Mouse (Mus musculus) ES-E14 (cell line): ENCODE measurements around the gene T2. TPM values are rescaled to one million over a fixed set of nuclear protein-coding genes. Genes with fewer than 3 reads are reported as not detected.
A peak's percentile ranks its signal among the peaks of the same experiment; 100 is the strongest.

Source experiments
- DNase-seq: peaks from one replicate; pipeline ENCODE4 v3.0.0-alpha.2; 2013; ENCODE audit warnings: low read depth, low spot score
- H3K27ac ChIP-seq: 2 replicates; pipeline ENCODE4 v1.5.1; 2012; ENCODE audit warnings: low read depth, mild to moderate bottlenecking, low read length, moderate library complexity, mixed read lengths; ENCODE audit not compliant: poor library complexity, insufficient read depth, severe bottlenecking
- H3K36me3 ChIP-seq: 2 replicates; pipeline ENCODE4 v1.6.1; 2012; ENCODE audit warnings: mild to moderate bottlenecking, low read length, moderate library complexity, mixed read lengths; ENCODE audit not compliant: control insufficient read depth, poor library complexity, insufficient read depth, severe bottlenecking
- H3K4me1 ChIP-seq, 2 experiments: fragments of 150-350 bp in 1 of 2; sonication (generic) in 1 of 2; 2 replicates each; pipeline ENCODE4 v1.6.1; 2012; ENCODE audit warnings: low read length in 2 of 2, mild to moderate bottlenecking in 1 of 2, mixed read lengths in 1 of 2; ENCODE audit not compliant: control insufficient read depth in 2 of 2, insufficient read depth in 2 of 2, poor library complexity in 1 of 2
- H3K4me3 ChIP-seq, 2 experiments: fragments of 150-350 bp in 1 of 2; sonication (generic) in 1 of 2; 2 replicates each; pipeline ENCODE4 v1.5.1; 2012; ENCODE audit warnings: low read length in 2 of 2, low read depth in 1 of 2, mild to moderate bottlenecking in 1 of 2, mixed read lengths in 1 of 2; ENCODE audit not compliant: insufficient read depth in 1 of 2, poor library complexity in 1 of 2, severe bottlenecking in 1 of 2
- H3K9ac ChIP-seq: 2 replicates; pipeline ENCODE4 v1.6.1; 2012; ENCODE audit warnings: low read depth, mild to moderate bottlenecking, low read length, mixed read lengths; ENCODE audit not compliant: poor library complexity, insufficient read depth, severe bottlenecking
- H3K9me3 ChIP-seq: fragments of 150-350 bp; sonication (generic); 2 replicates; pipeline ENCODE4 v1.6.1; 2012; ENCODE audit warnings: low read depth, mild to moderate bottlenecking, low read length; ENCODE audit not compliant: control insufficient read depth, insufficient read depth
- CHD2 ChIP-seq: IDR thresholded peaks from 2 replicates; pipeline ENCODE4 v1.6.1; 2014; ENCODE audit warnings: mild to moderate bottlenecking, low read depth, low read length, inconsistent platforms
- HCFC1 ChIP-seq: IDR thresholded peaks from 2 replicates; pipeline ENCODE4 v1.6.1; 2012; ENCODE audit warnings: low read length, inconsistent platforms, borderline replicate concordance; ENCODE audit not compliant: insufficient read depth
- MAFK ChIP-seq: IDR thresholded peaks from 2 replicates; pipeline ENCODE4 v1.6.1; 2014; ENCODE audit warnings: mild to moderate bottlenecking, low read depth, low read length, inconsistent platforms; ENCODE audit not compliant: insufficient read depth
- ZC3H11A ChIP-seq: IDR thresholded peaks from 2 replicates; pipeline ENCODE4 v1.6.1; 2012; ENCODE audit warnings: low read depth, mild to moderate bottlenecking, inconsistent platforms, low read length, borderline replicate concordance
- ZNF384 ChIP-seq: IDR thresholded peaks from 2 replicates; pipeline ENCODE4 v1.6.1; 2012; ENCODE audit warnings: low read depth, low read length, inconsistent platforms
- in situ Hi-C, 2 experiments: fragments of 600-800 bp; cut with MboI; formaldehyde crosslinking; loops; one replicate each; pipeline ENCODE4 v1.15.1; 2025; ENCODE audit warnings: low sequenced_read_pairs in 2 of 2, inconsistent platforms in 1 of 2; ENCODE audit not compliant: unreplicated experiment in 2 of 2
- total RNA-seq: library from RNA; depleted of rRNA; stranded (reverse); fragments of 300-350 nt; gene quantifications from 2 replicates; pipeline ENCODE4 v1.2.3, GENCODE M21; 2012

The T2 gene
- total RNA-seq, 1 experiment: 0.18 TPM

DNA sequence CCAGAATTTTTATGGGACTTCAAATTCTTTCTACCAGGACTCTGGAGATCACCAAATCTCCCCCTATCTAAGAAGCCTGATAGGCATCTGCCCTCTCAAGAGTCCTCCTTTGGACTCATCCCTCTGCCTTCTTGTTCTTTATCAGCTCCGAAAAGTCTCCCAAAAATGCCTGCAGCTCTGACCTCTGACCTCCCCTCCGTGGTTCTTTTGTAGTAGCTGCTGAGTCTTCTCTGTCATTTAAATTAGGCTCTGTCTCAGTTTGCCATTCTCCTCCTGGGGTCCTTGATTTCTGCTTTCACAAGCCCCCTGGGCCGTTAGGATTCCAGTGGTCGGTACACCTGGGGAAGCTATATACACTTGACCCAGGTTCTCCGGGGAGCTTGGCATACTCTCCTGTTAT is 74.1 kb downstream of the T2 start:
- Histone ChIP-seq H3K9me3 (no peaks in the 10 kb centered on the region), H3K27ac (no peak overlapping the region), H3K36me3 (no peaks in the 10 kb centered on the region), H3K4me3 (peak overlapping the region in 1 of 2 experiments; percentile 5; a peak in 1 of 4 replicates), H3K4me1 (peaks cover 0 to 20% of the 10 kb centered on the region in 2 experiments; a peak in 2 of 4 replicates), H3K9ac (no peak overlapping the region)
- TF ChIP-seq MAFK: no peak
- TF ChIP-seq ZC3H11A: no peak
- TF ChIP-seq ZNF384: no peak
- TF ChIP-seq CHD2: no peak; the same call in 1 of the 2 replicates
- no peak for TF ChIP-seq HCFC1
- DNase-seq: no peak
- in situ Hi-C loops: no loop called here

DNA sequence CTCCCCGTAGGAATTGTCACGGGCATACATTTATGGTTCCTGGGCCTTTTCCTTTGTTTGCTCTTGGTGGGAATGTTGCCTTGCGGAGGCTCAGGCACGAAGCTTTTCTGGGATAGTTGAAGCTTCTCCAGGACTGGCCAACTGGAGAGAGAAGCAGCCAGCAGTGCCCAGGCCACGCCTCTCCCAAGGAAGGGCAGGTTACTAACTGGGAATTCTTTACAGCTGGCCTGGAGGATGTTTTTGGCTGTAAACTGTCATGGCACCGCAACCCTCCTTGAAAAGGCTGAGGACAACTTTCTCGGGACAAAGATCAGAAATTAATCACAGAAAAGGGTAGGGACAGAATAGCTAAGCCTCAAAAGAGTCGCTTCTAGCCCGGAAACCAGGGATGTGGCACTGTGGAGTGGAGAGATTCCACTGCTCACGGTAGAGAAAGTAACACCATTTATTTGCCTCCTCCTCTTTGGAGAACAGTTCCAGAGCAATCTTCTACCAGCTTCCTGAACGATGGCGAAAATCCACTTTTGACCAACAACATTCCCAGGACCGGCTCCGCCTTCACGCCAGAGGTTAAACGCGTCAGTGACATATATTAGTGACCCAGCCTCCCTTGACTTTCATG is 76.5 kb downstream of the T2 start:
- Histone ChIP-seq H3K9ac (no peak overlapping the region), H3K4me1 (peaks cover 0 to 20% of the 10 kb centered on the region in 2 experiments; a peak in 3 of 4 replicates), H3K9me3 (no peaks in the 10 kb centered on the region), H3K4me3 (no peak overlapping the region), H3K36me3 (no peaks in the 10 kb centered on the region), H3K27ac (no peak overlapping the region)
- no peak for DNase-seq
- TF ChIP-seq HCFC1: no peak
- TF ChIP-seq ZNF384: no peak
- TF ChIP-seq ZC3H11A: no peak
- no peak for TF ChIP-seq CHD2
- TF ChIP-seq MAFK: no peak
- in situ Hi-C loops: no loop called here

DNA sequence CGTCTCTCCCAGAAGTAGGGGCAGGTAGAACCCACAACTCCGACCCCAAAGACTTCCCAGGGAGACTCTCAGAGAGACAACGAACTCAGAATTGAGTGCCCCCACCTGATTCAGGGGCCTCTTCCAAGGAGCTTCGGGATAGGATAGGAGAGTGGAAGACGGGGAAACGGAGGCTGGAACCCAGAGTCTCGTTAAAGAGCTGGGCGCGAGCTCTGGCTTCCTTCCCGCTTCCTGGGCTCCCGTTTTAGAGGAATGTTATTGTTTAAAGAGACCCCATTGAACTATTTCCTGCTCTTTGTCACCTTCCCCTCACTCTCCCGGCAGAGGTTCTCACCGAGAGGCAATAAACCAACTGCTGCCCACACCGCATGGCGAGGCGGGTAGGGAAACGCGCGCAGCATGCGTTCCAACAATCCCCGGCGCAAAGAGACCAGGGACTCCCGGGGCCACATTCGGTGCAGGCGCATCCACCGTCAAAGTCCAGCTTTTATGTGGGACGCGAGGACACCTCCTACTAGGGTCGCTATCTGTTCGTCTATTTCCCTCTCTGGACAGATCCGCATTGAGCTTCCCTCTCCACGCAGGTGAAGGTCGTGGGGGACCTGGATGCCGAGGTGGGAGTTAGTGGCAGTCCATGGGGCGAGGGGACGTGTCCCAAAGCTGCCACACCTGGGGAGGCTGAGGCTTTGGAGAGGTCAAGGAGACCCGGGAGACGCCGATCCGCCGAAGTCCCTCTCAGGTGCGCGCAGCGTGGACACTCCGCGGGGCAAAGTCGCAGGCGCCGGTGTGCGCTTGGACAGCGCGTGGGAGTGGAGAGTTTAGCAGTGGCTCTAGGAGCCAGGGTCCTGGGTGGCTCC is 77.6 kb downstream of the T2 start:
- Histone ChIP-seq H3K9me3 (no peaks in the 10 kb centered on the region), H3K9ac (no peak overlapping the region), H3K4me1 (peaks cover 0 to 20% of the 10 kb centered on the region in 2 experiments; a peak in 3 of 4 replicates), H3K27ac (no peak overlapping the region), H3K4me3 (peak overlapping the region; percentile 54 to 62), H3K36me3 (no peaks in the 10 kb centered on the region)
- in situ Hi-C loops: no loop called here
- TF ChIP-seq ZNF384 (no peak), CHD2 (no peak), HCFC1 (no peak), MAFK (no peak), ZC3H11A (no peak)
- DNase-seq: no peak

DNA sequence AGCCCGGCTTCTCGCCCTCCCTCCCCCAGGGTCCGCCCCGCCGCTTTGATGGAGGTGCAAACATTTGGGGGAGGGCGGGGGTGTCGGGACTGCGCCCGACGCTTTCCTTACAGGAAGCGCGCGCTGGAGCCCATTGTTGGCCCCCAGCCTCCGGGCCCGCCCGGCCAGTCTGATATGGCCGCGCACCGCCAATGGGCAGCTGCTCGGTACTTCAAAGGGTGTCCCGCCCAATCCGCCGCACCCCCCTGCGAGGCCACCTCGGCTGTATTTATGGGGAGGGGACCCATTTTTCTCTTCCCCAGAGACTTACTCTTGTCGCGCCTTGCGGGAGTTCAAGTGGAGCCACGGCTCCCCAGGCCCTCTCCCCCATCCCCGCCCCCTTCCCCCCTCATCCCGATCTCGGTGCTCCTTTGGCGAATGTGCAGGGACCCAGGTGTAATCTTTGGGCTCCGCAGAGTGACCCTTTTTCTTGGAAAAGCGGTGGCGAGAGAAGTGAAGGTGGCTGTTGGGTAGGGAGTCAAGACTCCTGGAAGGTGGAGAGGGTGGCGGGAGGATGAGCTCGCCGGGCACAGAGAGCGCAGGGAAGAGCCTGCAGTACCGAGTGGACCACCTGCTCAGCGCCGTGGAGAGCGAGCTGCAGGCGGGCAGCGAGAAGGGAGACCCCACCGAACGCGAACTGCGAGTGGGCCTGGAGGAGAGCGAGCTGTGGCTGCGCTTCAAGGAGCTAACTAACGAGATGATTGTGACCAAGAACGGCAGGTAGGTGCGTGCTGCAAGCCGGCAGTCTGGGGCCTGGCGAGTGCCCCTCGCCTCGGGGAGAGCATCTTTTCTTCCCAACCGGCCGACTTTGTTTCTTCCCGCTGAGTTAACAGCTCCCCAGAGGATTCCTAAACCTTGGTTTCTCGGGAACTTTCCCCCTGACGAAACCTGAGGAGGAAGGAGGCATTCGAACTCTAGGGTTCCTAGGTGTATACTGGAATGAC is 78.5 kb downstream of the T2 start, which contains the start of gene T:
T (plus strand) TSS at position 446 of the 983 bp plus-strand sequence.
- no peak for DNase-seq
- in situ Hi-C loops: no loop called here
- H3K9ac ChIP-seq: no peak within 1 kb of the TSS

More for the DNA sequence above, 78.5 kb downstream of the T2 start, which contains the start of gene T:
- Histone ChIP-seq H3K27ac (no peak within 1 kb of the TSS), H3K36me3 (no peaks in the 10 kb centered on the region), H3K4me3 (peak within 1 kb of the TSS; percentile 54 to 62), H3K4me1 (peaks cover 0 to 15% of the 10 kb centered on the region in 2 experiments; a peak in 3 of 4 replicates), H3K9me3 (no peaks in the 10 kb centered on the region)
- no peak for TF ChIP-seq HCFC1
- no peak for TF ChIP-seq ZC3H11A
- TF ChIP-seq CHD2: no peak
- TF ChIP-seq MAFK: no peak
- TF ChIP-seq ZNF384: no peak
